Mouse (Mus musculus) neural tube, embryonic 12.5 days (tissue): ENCODE measurements around the gene Clec2d. TPM values are rescaled to one million over a fixed set of nuclear protein-coding genes. Genes with fewer than 3 reads are reported as not detected.

Experiments used
- ATAC-seq: fragments of 200-750 bp; cut with Nextera tagmentation; 2 replicates; pipeline ENCODE4 v1.8.0; 2017; ENCODE audit warnings: low read depth, mild to moderate bottlenecking, moderate TSS enrichment, moderate library complexity; ENCODE audit not compliant: low FRiP score
- H3K27ac ChIP-seq: fragments of 300-500 bp; sonication (generic); 2 replicates; pipeline ENCODE4 v1.5.1; 2016
- H3K27me3 ChIP-seq: fragments of 300-500 bp; sonication (generic); replicated peaks from 2 replicates; pipeline ENCODE4 v1.6.1; 2016; ENCODE audit warnings: mild to moderate bottlenecking
- H3K36me3 ChIP-seq: fragments of 300-500 bp; sonication (generic); 2 replicates; pipeline ENCODE4 v1.6.1; 2016; ENCODE audit warnings: mild to moderate bottlenecking
- H3K4me1 ChIP-seq: fragments of 300-500 bp; sonication (generic); 2 replicates; pipeline ENCODE4 v1.6.1; 2016
- H3K4me2 ChIP-seq: fragments of 300-500 bp; sonication (generic); replicated peaks from 2 replicates; pipeline ENCODE4 v1.6.1; 2016; ENCODE audit warnings: mild to moderate bottlenecking
- H3K4me3 ChIP-seq: fragments of 300-500 bp; sonication (generic); 2 replicates; pipeline ENCODE4 v1.5.1; 2016
- H3K9ac ChIP-seq: fragments of 300-500 bp; sonication (generic); 2 replicates; pipeline ENCODE4 v1.6.1; 2016; ENCODE audit warnings: mild to moderate bottlenecking
- H3K9me3 ChIP-seq: fragments of 300-500 bp; sonication (generic); 2 replicates; pipeline ENCODE4 v1.6.1; 2016; ENCODE audit warnings: mild to moderate bottlenecking
- WGBS: fragments of 180-500 bp; shearing (Covaris S2); methylation state at CpG from one replicate; pipeline ENCODE4 v1.1.7; 2016; 5-methylcytosine and 5-hydroxymethylcytosine counted together
- polyA plus RNA-seq: library from polyadenylated mRNA; unstranded; fragments of >200 nt; fragmentation: Nextera tagmentation; extraction: Ambion mirVana; gene quantifications from 2 replicates; pipeline ENCODE4 v1.2.1, GENCODE M21; 2016

The Clec2d gene
- polyA plus RNA-seq, 1 experiment from 2014 or later = not detected

DNA sequence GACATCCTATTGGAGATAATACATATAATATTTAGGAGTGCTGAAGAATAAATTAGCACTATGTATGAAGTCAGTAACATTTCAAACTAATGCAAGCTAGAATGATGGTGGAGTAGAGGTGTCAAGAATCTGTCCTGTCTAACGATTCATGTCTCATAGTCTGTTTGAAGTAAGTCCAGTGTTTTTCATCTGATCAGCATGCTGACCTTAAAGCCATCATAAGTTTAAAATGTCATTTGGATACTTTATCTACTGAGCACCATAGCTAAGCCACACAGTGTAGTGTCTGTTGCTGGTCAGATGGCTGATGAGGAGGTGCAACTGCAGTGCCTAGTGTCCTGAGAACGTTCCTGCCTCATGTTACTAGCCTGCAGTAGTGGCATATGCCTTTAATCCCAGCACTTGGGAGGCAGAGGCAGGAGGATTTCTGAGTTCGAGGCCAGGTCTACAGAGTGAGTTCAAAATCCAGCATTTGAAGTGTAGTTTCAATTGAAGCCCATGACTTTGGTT is 36.4 kb downstream of the Clec2d start:
- H3K4me3 ChIP-seq = no peak overlapping the region
- no peaks in the 10 kb centered on the region for H3K4me1 ChIP-seq
- H3K9me3 ChIP-seq = no peaks in the 10 kb centered on the region
- no peaks in the 10 kb centered on the region for H3K27me3 ChIP-seq
- H3K4me2 ChIP-seq = no peak overlapping the region
- ATAC-seq = no peak
- no peak overlapping the region for H3K9ac ChIP-seq
- no peaks in the 10 kb centered on the region for H3K36me3 ChIP-seq
- 84% methylated on average over 3 of the region's 3 CpGs for WGBS
- H3K27ac ChIP-seq = no peak overlapping the region

DNA sequence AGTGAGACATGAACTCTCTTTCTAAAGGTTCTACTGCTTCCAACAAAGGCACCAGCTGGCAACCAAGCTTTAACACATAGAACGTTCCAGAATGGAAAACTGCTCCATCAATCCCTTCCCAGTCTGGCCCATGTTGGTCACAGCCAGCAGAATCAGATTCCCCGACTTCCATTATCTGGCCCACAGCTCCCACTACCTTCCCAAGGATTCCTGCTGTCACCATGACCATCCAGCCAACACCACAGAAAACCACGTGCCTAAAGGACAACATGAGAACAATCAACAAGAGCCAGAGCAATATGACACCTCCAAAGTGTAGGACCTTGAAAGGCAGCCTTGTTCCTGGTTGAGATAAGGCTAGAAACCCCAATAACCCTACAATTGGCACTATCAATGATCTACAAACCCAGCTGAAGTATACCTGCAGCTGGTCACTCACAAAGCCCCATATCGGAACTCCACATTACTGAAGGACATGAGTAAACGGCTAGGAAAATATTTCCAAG is 37.8 kb downstream of the Clec2d start:
- ATAC-seq = no peak
- Histone ChIP-seq H3K36me3 (no peaks in the 10 kb centered on the region), H3K4me1 (no peaks in the 10 kb centered on the region), H3K4me3 (no peak overlapping the region), H3K27me3 (no peaks in the 10 kb centered on the region), H3K9me3 (no peaks in the 10 kb centered on the region), H3K4me2 (no peak overlapping the region), H3K27ac (no peak overlapping the region), H3K9ac (no peak overlapping the region)
- 87% methylated on average over 5 of the region's 5 CpGs for WGBS

DNA sequence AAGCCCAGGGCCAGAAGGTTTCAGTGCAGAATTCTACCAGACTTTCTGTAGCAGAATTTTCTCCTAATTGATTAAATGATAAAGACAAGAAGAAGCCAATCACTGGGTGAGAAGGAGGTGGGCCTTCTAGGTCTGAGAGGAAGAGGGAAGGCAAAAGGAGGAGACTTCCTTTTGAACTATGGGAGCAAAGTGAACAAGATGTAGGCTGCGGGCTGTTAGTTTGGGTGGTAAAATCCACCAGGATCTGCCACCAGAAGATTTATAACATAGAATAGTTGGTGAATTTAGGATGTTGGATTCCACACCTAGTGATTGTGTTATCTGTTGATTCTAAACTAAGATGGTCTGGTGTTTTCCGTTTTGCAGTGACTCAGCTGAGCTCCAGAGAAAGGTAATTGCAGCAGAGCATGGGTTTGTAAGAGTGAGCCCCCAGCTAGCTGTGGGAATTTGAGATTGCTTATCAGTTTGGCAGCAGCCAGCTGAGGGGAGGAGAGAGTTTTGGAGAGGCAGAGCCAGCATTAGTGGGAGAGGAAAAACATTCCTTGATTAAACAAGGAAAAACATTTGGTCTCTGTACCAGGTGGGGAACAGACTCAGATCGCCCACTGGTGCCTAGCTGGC is 39.6 kb downstream of the Clec2d start:
- H3K9ac ChIP-seq = no peak overlapping the region
- no peak overlapping the region for H3K4me2 ChIP-seq
- no peaks in the 10 kb centered on the region for H3K27me3 ChIP-seq
- no peak for ATAC-seq
- 86% methylated on average over 3 of the region's 3 CpGs for WGBS
- H3K36me3 ChIP-seq = no peaks in the 10 kb centered on the region
- no peak overlapping the region for H3K4me3 ChIP-seq
- H3K27ac ChIP-seq = no peak overlapping the region
- no peaks in the 10 kb centered on the region for H3K9me3 ChIP-seq
- no peaks in the 10 kb centered on the region for H3K4me1 ChIP-seq

DNA sequence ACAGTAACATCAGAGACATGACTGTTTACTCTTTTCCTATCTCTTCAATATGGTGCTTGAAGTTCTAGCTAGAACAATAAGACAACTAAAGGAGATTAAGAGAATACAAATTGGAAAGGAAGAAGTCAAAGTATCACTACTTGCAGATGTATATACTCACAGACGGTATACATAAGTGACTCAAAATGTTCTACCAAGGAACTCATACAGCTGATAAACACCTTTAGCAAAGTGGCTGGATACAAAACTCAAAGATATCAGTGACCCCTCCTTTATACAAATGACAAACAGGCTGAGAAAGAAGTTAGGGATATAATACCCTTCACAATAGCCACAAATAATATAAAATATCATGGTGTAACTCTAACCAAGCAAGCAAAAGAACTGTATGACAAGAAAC is 40.6 kb downstream of the Clec2d start:
- ATAC-seq = no peak
- Histone ChIP-seq H3K27ac (no peak overlapping the region), H3K4me1 (no peaks in the 10 kb centered on the region), H3K4me2 (no peak overlapping the region), H3K36me3 (no peaks in the 10 kb centered on the region), H3K4me3 (no peak overlapping the region), H3K9me3 (no peaks in the 10 kb centered on the region), H3K9ac (no peak overlapping the region), H3K27me3 (no peaks in the 10 kb centered on the region)
- WGBS = 96% methylated on average over 1 of the region's 1 CpGs

DNA sequence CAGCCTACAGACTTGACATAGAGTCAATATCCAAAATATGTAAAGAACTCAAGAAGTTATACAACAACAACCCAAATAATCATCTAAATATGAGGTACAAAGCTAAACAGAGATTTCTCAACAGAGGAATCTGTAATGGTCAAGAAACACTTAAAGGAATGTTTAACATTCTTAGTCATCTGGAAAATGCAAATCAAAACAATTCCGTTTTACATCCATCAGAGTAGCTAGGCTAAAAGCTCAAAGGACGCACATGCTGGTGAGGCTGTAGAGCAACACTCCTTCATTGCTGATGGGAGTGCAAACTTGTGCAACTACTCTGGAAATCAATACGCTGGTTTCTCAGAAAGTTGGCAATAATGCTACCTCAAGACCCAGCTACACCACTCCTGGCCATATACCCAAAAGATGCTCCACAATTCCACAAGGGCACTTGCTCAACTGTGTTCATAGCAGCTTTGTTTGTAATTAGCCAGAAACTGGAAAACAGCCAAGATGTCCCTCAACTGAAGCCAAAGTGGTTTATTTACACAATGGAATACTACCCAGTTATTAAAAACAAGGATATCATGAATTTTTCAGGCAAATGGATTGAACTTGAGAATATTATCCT is 41.9 kb downstream of the Clec2d start:
- no peaks in the 10 kb centered on the region for H3K27me3 ChIP-seq
- no peaks in the 10 kb centered on the region for H3K36me3 ChIP-seq
- H3K9ac ChIP-seq = no peak overlapping the region
- no peaks in the 10 kb centered on the region for H3K4me1 ChIP-seq
- no peak overlapping the region for H3K4me3 ChIP-seq
- H3K27ac ChIP-seq = no peak overlapping the region
- no peaks in the 10 kb centered on the region for H3K9me3 ChIP-seq
- H3K4me2 ChIP-seq = no peak overlapping the region
- ATAC-seq = no peak
- WGBS = 88% methylated on average over 3 of the region's 3 CpGs

DNA sequence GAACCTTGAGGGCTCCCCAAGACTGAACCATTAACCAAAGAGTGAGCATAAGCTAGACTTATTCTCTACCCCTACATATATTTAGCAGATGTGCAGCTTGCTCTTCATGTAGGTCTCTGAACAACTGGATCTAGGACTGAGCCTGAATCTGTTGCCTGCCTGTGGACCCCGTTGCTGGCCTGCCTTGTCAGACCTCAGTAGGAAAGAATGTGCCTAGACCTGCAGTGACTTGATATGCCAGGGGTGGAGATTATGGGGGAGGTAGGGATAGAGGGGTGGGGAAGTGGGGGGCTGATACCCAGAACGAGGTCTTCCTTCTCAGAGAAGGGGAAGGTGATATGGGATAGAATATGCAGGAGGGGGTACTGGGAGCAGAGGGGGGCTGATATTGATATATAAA is 43.2 kb downstream of the Clec2d start:
- H3K9me3 ChIP-seq = no peaks in the 10 kb centered on the region
- no peak overlapping the region for H3K4me2 ChIP-seq
- H3K36me3 ChIP-seq = no peaks in the 10 kb centered on the region
- no peaks in the 10 kb centered on the region for H3K4me1 ChIP-seq
- ATAC-seq = no peak
- H3K4me3 ChIP-seq = no peak overlapping the region
- H3K27me3 ChIP-seq = no peaks in the 10 kb centered on the region
- no peak overlapping the region for H3K27ac ChIP-seq
- WGBS = 88% methylated on average over 2 of the region's 2 CpGs
- H3K9ac ChIP-seq = no peak overlapping the region

DNA sequence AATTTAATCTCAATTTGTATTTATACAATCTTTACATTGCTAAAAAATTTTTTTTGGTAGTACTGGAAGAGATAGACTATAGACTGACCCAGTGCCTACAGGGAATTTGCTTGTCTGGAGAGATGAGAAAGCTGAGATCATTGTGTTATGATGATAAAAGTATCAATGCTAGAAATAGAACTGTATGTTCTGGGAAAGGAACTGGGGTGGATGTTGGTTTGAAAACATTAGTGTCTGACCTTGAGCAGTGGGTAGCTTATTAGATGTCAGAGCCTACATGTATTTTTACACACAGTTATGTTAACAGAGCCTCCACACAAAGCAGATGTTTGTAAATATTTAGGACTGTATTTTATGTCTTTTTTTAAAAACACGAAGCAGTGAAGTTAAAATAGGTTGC is 43.7 kb downstream of the Clec2d start:
- ATAC-seq = no peak
- no peaks in the 10 kb centered on the region for H3K27me3 ChIP-seq
- no peaks in the 10 kb centered on the region for H3K36me3 ChIP-seq
- WGBS = 76% methylated on average over 1 of the region's 1 CpGs
- H3K4me3 ChIP-seq = no peak overlapping the region
- no peaks in the 10 kb centered on the region for H3K9me3 ChIP-seq
- no peaks in the 10 kb centered on the region for H3K4me1 ChIP-seq
- H3K27ac ChIP-seq = no peak overlapping the region
- H3K9ac ChIP-seq = no peak overlapping the region
- H3K4me2 ChIP-seq = no peak overlapping the region

DNA sequence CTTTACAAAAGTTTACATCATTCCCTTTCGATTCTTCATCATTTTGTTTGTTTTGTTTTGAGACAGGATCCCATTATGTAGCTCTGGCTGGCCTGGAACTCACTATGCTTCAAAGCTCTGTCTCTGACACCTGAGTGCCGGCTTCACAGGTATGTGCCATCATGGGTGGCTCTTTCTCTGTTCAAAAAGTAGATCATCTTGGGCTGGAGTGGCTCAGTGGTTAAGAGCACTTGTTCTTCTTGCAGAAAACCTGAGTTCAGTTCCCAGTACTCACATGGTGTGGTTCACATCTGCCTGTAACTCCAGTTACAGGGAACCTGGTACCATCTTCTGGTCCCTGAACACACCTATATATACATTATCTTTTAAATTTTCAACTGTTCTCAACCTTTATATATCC is 44.7 kb downstream of the Clec2d start:
- H3K36me3 ChIP-seq = no peaks in the 10 kb centered on the region
- no peak overlapping the region for H3K4me2 ChIP-seq
- no peak for ATAC-seq
- H3K9me3 ChIP-seq = no peaks in the 10 kb centered on the region
- no peaks in the 10 kb centered on the region for H3K27me3 ChIP-seq
- no peaks in the 10 kb centered on the region for H3K4me1 ChIP-seq
- 87% methylated on average over 2 of the region's 2 CpGs for WGBS
- H3K27ac ChIP-seq = no peak overlapping the region
- H3K4me3 ChIP-seq = no peak overlapping the region
- no peak overlapping the region for H3K9ac ChIP-seq

DNA sequence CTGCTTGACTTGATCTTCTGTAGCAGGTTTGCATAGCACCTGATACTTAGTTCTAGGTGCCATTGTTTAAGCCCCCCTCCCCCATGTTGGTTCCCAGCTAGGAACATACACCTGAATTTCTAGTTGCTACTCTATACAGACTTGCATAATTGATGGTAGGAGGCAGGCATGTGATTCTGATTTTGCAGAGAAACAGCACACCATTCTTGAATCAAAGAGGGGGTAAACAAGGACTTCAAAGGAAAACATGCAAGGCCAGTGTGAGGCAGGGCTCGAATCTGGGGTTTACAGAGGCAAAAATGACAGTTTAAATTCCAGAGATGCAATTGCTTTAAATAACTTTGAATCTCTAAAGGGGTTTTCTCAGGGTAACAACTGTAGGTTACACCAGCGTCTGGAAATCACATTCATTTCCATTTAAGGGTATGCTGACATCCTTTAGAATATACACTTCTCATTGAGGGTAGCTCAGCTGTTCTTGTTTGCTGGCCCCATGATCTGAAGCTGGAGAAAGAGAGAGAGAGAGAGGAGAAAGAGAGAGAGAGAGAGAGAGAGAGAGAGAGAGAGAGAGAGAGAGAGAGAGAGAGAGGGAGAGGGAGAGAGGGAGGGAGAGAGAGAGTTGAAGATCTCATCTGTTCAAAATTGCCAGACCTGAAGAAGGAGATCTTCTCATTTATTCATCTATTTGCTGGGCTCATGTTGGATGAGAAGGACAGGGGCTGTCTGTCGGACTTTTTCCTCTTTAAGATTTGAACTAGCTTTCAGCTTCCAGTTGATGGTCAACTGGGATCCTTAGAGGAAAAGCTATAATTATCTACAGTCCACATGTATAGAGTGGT is 48.7 kb downstream of the Clec2d start:
- no peak overlapping the region for H3K4me3 ChIP-seq

DNA sequence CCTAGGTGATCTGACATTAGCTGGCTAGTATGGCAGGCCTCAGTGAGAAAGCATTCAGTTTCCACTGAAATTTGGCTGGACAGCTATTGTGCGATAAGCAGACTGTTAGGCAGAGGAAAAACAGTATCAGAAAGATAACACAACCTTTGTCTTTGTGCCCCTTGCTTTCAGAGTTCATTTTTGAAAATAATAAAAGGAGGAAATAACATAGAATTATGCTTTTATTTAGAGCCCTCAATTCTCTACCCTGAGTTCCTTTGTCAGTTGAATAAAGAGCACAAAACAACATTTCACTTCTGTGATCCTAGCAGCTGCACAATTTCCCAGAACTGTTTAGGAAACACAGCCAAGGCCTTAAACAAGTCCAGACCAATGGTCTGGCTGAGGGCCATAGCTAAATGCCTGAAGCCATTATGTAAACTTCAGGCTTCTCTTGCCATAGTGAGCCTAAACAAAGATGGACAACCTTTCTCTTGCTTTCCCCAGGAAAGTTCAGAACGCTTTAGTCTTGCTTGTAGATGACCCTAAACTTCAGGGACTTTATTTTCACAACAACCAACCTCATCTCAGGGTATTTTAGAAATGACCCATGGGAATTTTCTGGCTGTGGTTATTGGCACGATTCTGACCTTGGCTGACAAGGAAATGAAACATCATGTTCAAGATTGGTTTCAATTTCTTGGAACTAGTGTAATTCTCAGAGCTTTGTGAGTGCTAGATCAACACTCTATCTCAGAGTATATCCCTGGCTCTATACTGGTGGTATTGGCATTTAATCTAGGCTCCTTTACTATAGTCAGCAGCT is 49.6 kb downstream of the Clec2d start:
- Histone ChIP-seq H3K9me3 (no peaks in the 10 kb centered on the region), H3K9ac (no peak overlapping the region), H3K27me3 (no peaks in the 10 kb centered on the region), H3K4me1 (no peaks in the 10 kb centered on the region), H3K36me3 (no peaks in the 10 kb centered on the region), H3K4me2 (no peak overlapping the region), H3K27ac (no peak overlapping the region), H3K4me3 (no peak overlapping the region)
- ATAC-seq = no peak
- WGBS = 80% methylated on average over 3 of the region's 3 CpGs

More for the DNA sequence above, 48.7 kb downstream of the Clec2d start:
- ATAC-seq = no peak
- no peaks in the 10 kb centered on the region for H3K36me3 ChIP-seq
- WGBS = 60% methylated on average over 3 of the region's 3 CpGs
- H3K27ac ChIP-seq = no peak overlapping the region
- no peaks in the 10 kb centered on the region for H3K9me3 ChIP-seq
- no peaks in the 10 kb centered on the region for H3K4me1 ChIP-seq
- H3K27me3 ChIP-seq = no peaks in the 10 kb centered on the region
- no peak overlapping the region for H3K9ac ChIP-seq
- H3K4me2 ChIP-seq = no peak overlapping the region

DNA sequence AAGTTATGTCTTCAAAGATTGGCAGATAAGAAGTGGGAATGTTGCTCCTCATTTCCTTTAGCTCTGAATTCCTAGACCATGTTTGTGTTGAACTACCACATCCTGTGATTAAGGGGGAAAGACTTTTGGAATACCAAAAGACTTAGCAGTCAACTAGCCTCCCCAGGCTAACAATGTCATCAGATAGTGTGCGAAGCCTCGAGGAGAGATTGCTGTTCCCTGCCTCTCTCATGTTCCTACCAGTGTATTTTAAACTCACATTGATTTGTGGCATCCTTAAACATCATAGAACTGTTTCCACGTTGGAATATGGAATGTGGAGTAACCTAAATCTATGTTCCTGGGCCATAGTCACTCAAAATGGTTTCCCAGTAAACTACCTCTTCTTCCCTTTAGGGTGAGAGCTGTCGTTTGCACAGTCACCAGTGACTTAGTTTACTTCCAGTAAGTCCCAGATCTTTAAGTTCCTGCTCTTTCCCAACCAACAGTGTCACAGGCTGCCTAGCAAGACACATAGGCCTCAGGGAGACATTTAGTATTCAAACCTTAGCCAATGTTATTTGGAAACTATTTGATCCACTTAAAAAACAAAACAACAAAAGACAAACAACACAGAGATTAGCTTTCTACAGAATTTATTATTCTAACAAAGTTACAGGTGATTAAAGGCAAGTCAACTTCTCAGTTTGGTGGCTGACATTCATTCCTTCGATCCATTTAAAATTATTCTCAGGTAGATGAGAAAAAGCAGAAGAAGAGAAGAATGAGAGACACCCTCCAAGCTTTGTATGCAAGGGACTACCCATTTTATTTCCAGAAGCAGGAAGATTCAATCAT is 51.8 kb downstream of the Clec2d start:
- H3K36me3 ChIP-seq = no peaks in the 10 kb centered on the region
- H3K4me1 ChIP-seq = no peaks in the 10 kb centered on the region
- no peak overlapping the region for H3K4me2 ChIP-seq
- no peaks in the 10 kb centered on the region for H3K9me3 ChIP-seq
- no peak overlapping the region for H3K4me3 ChIP-seq
- 80% methylated on average over 5 of the region's 5 CpGs for WGBS
- H3K27ac ChIP-seq = no peak overlapping the region
- ATAC-seq = no peak
- no peaks in the 10 kb centered on the region for H3K27me3 ChIP-seq
- no peak overlapping the region for H3K9ac ChIP-seq
